In the genomic region with DNA sequence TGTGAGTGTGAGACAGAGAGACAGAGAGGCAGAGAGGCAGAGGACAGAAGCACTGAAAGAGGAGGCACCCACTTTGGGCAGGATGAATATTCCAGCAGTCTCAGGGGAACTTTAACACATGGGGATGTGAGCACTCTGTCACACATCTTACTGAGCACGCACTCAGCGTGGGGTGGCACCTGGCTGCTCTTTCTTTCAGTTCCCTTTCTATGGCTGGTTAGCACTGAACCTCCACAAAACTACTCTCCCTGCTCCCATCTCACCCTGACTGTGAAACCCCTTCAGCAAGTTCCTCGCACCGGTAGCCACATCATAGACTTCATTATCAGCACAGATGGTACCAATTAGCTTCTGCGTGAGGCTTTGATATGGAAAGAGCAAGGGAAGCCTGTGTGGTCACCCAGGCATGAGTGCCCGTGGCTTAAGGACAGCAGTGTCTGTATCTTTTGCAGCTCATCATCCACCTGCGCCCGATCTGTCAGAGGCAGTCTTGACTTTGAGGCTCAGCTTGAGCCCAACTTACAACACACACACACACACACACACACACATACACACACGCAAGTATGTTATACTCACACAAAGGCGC, we compare ENCODE assay signal across 14 mouse cellular contexts. TPM values are rescaled to one million over a fixed set of nuclear protein-coding genes. Genes with fewer than 3 reads are reported as not detected.
DNase-seq lines count a peak whose midpoint lies in the region; ATAC-seq and TF ChIP-seq lines count a peak whose summit lies in the region.
"Had no signal": no experiment of that assay in that cellular context is flagged by ENCODE, and none has a peak within 500 bp of the region (broad histone marks: within the 10 kb centered on the region; RNA-seq: fewer than 3 reads in every experiment).

No protein-coding gene starts in this region.

- dilution Hi-C loops in CH12.LX (cut with MboI; ENCODE audit: extremely low pct_ligation_motif_present, extremely low pct_unique_long_range_greater_than_20kb, low sequenced_read_pairs), result no loop called here

- no peak for TF ChIP-seq CTCF in CH12.LX (conservative IDR thresholded peaks at IDR 0.05 in 1 of 2, IDR thresholded peaks at IDR 0.05 in 1 of 2; ENCODE audit: low read depth in 2 of 2, low read length in 2 of 2)

- H3K9me3 ChIP-seq in midbrain, embryonic 13.5 days, result no peaks in the 10 kb centered on the region
- H3K9me3 ChIP-seq in midbrain, embryonic 10.5 days (replicated peaks), result no peaks in the 10 kb centered on the region
- H3K9me3 ChIP-seq in CH12.LX (replicated peaks; ENCODE audit: low read length), result no peaks in the 10 kb centered on the region
- H3K9me3 ChIP-seq: limb, embryonic 15.5 days; lung, embryonic 15.5 days had no signal

- H3K27ac ChIP-seq in midbrain, embryonic 13.5 days, result peak overlapping the region; percentile 40; the same call in 1 of the 2 replicates
- H3K27ac ChIP-seq in midbrain, embryonic 10.5 days (replicated peaks), result no peak overlapping the region
- peak overlapping the region; percentile 28 for H3K27ac ChIP-seq in CH12.LX (ENCODE audit: insufficient read depth, low read depth)
- H3K27ac ChIP-seq: gastrocnemius, adult 2 months; limb, embryonic 15.5 days; lung, embryonic 15.5 days had no signal

- ATAC-seq in midbrain, embryonic 13.5 days, result 0 out of 2 replicates have a peak, but pooled peaks have one; percentile 41
- ATAC-seq in megakaryocyte, adult 5-6 weeks (ENCODE audit: poor library complexity, severe bottlenecking), result peak; percentile 78

- H3K9ac ChIP-seq in midbrain, embryonic 13.5 days (replicated peaks), result no peak overlapping the region
- no peak overlapping the region for H3K9ac ChIP-seq in CH12.LX (ENCODE audit: insufficient read depth, low read depth)
- H3K9ac ChIP-seq: limb, embryonic 15.5 days; lung, embryonic 15.5 days had no signal

- TF ChIP-seq RAD21 in CH12.LX (IDR thresholded peaks at IDR 0.05; ENCODE audit: low read depth, low read length), result no peak

- TF ChIP-seq POLR2A in CH12.LX (IDR thresholded peaks at IDR 0.05; ENCODE audit: low read depth, low read length), result no peak

- DNase-seq in cerebellum, adult 9-10 months, result peak; percentile 24
- DNase-seq in cerebellum, postnatal 36 days, result no peak
- no peak for DNase-seq in midbrain, embryonic 10.5 days (ENCODE audit: low spot score)
- peak; percentile 85 for DNase-seq in CH12.LX (ENCODE audit: extremely low read depth)
- no peak for DNase-seq in gastrocnemius, postnatal 25 days
- DNase-seq in kidney, adult 9 months, result no peak
- DNase-seq: gastrocnemius, adult 2 months; kidney, postnatal 10 days; right cerebral cortex, postnatal 4 days had no signal

- peaks cover 17% of the 10 kb centered on the region for H3K4me1 ChIP-seq in midbrain, embryonic 13.5 days (replicated peaks)
- peaks cover 16% of the 10 kb centered on the region for H3K4me1 ChIP-seq in midbrain, embryonic 10.5 days
- peaks cover 23 to 60% of the 10 kb centered on the region in 2 experiments for H3K4me1 ChIP-seq in CH12.LX (ENCODE audit: control insufficient read depth in 1 of 2, insufficient read depth in 2 of 2)

- peak; percentile 96 for TF ChIP-seq EP300 in CH12.LX (IDR thresholded peaks at IDR 0.05; ENCODE audit: low read length)

- H3K79me2 ChIP-seq in CH12.LX (replicated peaks; ENCODE audit: control insufficient read depth, extremely low read depth, insufficient read depth, poor library complexity, severe bottlenecking), result no peaks in the 10 kb centered on the region

- in situ Hi-C loops in CH12.LX (cut with MboI; ENCODE audit: low pct_ligation_motif_present, low pct_unique_long_range_greater_than_20kb, low sequenced_read_pairs), result no loop called here

- no peak overlapping the region for H3K4me2 ChIP-seq in midbrain, embryonic 13.5 days (replicated peaks)
- peak overlapping the region; percentile 51 for H3K4me2 ChIP-seq in CH12.LX (ENCODE audit: insufficient read depth, low read depth, poor library complexity, severe bottlenecking)
- H3K4me2 ChIP-seq: heart, embryonic 11.5 days; limb, embryonic 15.5 days; lung, embryonic 15.5 days had no signal

- peaks cover 11% of the 10 kb centered on the region; the same call in 1 of the 2 replicates for H3K36me3 ChIP-seq in midbrain, embryonic 13.5 days
- H3K36me3 ChIP-seq in midbrain, embryonic 10.5 days, result no peaks in the 10 kb centered on the region
- peaks cover 0 to 9% of the 10 kb centered on the region in 2 experiments for H3K36me3 ChIP-seq in CH12.LX (replicated peaks in 1 of 2; ENCODE audit: control insufficient read depth in 1 of 2, insufficient read depth in 1 of 2, low read length in 1 of 2)

- no peak overlapping the region for H3K4me3 ChIP-seq in midbrain, embryonic 13.5 days (replicated peaks)
- no peak overlapping the region for H3K4me3 ChIP-seq in midbrain, embryonic 10.5 days
- H3K4me3 ChIP-seq in CH12.LX (replicated peaks in 1 of 3; ENCODE audit: low read depth in 2 of 3, low read length in 2 of 3, poor library complexity in 1 of 3), result peak overlapping the region in 1 of 3 experiments; percentile 22
- H3K4me3 ChIP-seq: gastrocnemius, adult 2 months; limb, embryonic 15.5 days; lung, embryonic 15.5 days had no signal

- WGBS in midbrain, embryonic 13.5 days, result 68% methylated on average over 10 of the region's 10 CpGs
- WGBS in midbrain, embryonic 10.5 days, result 74% methylated on average over 10 of the region's 10 CpGs

- H3K27me3 ChIP-seq in midbrain, embryonic 13.5 days, result no peaks in the 10 kb centered on the region
- no peaks in the 10 kb centered on the region for H3K27me3 ChIP-seq in midbrain, embryonic 10.5 days (ENCODE audit: low read depth, poor library complexity, severe bottlenecking)
- no peaks in the 10 kb centered on the region for H3K27me3 ChIP-seq in CH12.LX (replicated peaks)
- H3K27me3 ChIP-seq: limb, embryonic 15.5 days; lung, embryonic 15.5 days had no signal

TF ChIP-seq in CH12.LX, 34 proteins besides CTCF, POLR2A, EP300 and RAD21:
- TF ChIP-seq MAZ (IDR thresholded peaks at IDR 0.05; ENCODE audit: low read depth, low read length) (no peak), ETS1 (conservative IDR thresholded peaks at IDR 0.05; ENCODE audit: low read depth, low read length) (peak; percentile 78), BHLHE40 (IDR thresholded peaks at IDR 0.05; ENCODE audit: low read depth, low read length) (peak; percentile 93), ZKSCAN1 (IDR thresholded peaks at IDR 0.05; ENCODE audit: borderline replicate concordance, low read depth, low read length) (no peak), SMC3 (IDR thresholded peaks at IDR 0.05; ENCODE audit: low read depth, low read length) (no peak), GABPA (IDR thresholded peaks at IDR 0.05; ENCODE audit: insufficient replicate concordance, low read depth, low read length) (no peak), CHD2 (IDR thresholded peaks at IDR 0.05; ENCODE audit: low read length) (peak; percentile 51; the same call in 1 of the 2 replicates), ZNF384 (IDR thresholded peaks at IDR 0.05; ENCODE audit: low read depth, low read length) (no peak), PAX5 (IDR thresholded peaks at IDR 0.05; ENCODE audit: low read length) (no peak), SIN3A (IDR thresholded peaks at IDR 0.05; ENCODE audit: low read length) (peak; percentile 59), MEF2A (IDR thresholded peaks at IDR 0.05; ENCODE audit: borderline replicate concordance, low read depth, low read length) (peak; percentile 12; the same call in 1 of the 2 replicates), CHD1 (IDR thresholded peaks at IDR 0.05; ENCODE audit: low read depth, low read length) (no peak), TCF12 (IDR thresholded peaks at IDR 0.05; ENCODE audit: low read depth, low read length) (peak; percentile 85; the same call in 1 of the 2 replicates), IRF4 (IDR thresholded peaks at IDR 0.05; ENCODE audit: low read depth, low read length) (peak; percentile 93), MAX (IDR thresholded peaks at IDR 0.05; ENCODE audit: low read length) (peak; percentile 34; the same call in 1 of the 2 replicates), RCOR1 (conservative IDR thresholded peaks at IDR 0.05; ENCODE audit: low read depth, low read length) (no peak), UBTF (IDR thresholded peaks at IDR 0.05; ENCODE audit: low read depth, low read length) (0 out of 2 replicates have a peak, but pooled peaks have one; percentile 28), MAFK (IDR thresholded peaks at IDR 0.05; ENCODE audit: insufficient replicate concordance, low read length) (0 out of 2 replicates have a peak, but pooled peaks have one; percentile 15), USF1 (IDR thresholded peaks at IDR 0.05; ENCODE audit: low read depth, low read length) (no peak), JUND (conservative IDR thresholded peaks at IDR 0.05; ENCODE audit: low read depth, low read length) (no peak), MYC (IDR thresholded peaks at IDR 0.05; ENCODE audit: low read depth, low read length) (peak; percentile 75), TBP (conservative IDR thresholded peaks at IDR 0.05; ENCODE audit: low read depth, low read length) (no peak)

RNA-seq across cellular contexts. Expression of a gene that starts 52.3 kb away (rescaled TPM):
- 44.6 and 45.4 TPM in 2 replicates for polyA plus RNA-seq in midbrain, embryonic 13.5 days (2015; fragmentation: Nextera tagmentation; extraction: Ambion mirVana)
- 33.9 and 42.0 TPM in 2 replicates for polyA plus RNA-seq in midbrain, embryonic 10.5 days (2016; fragmentation: Nextera tagmentation; extraction: Ambion mirVana)
- total RNA-seq in CH12.LX (2012; rRNA removed) (18.2 and 23.9 TPM in 2 replicates), CH12.LX (2014; rRNA removed) (7.3 and 9.5 TPM in 2 replicates)
- polyA plus RNA-seq in CH12.LX (2012; ENCODE audit: insufficient read length, low read depth), result 11.4 and 12.2 TPM in 2 replicates
- 33.1 and 40.9 TPM in 2 replicates for total RNA-seq in megakaryocyte, adult 5-6 weeks (2015)
- 17.1 and 32.8 TPM in 2 replicates for total RNA-seq in megakaryocyte, adult 5-6 weeks (2017)
- 10 to 100 TPM; 36.6 to 43.5 TPM for total RNA-seq in gastrocnemius, postnatal 25 days (2021)

Comparison
In these comparisons a context has a peak if more than half of its experiments do, and no peak if none do; other contexts are left out.
1. DNase-seq: peak in cerebellum, adult 9-10 months (single experiment) and CH12.LX (single experiment); none in cerebellum, postnatal 36 days (0 of 2), midbrain, embryonic 10.5 days (single experiment), gastrocnemius, postnatal 25 days (single experiment) and kidney, adult 9 months (single experiment).